Mouse (Mus musculus) E14TG2a.4 (cell line): ENCODE results near the gene Slc38a1.

ENCODE experiments used
- CTCF ChIP-seq: conservative IDR thresholded peaks from 2 replicates; pipeline ENCODE4 v1.5.1; 2014; ENCODE audit warnings: low read length
- NANOG ChIP-seq: IDR thresholded peaks from 2 replicates; pipeline ENCODE4 v1.6.1; 2014; ENCODE audit warnings: borderline replicate concordance, low read length, mixed read lengths

DNA sequence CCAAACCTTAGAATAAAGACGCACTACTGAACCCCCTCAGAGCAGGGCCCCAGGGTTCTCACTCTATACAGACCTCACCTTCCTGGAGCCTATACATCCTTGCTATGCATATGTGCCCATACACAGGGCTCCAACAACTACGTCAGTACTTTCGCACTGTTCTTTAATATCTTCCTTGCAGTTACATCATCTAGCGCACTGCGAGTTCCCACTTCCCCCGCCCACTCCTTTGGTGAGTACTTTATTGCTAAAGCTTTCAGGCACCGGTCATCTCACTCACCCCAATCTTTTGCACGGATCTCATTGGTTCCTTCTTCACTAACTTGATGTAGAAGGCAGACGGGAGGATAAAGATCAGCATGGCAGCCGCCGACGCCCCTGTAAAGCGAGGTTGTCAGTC lies 48.1 kb upstream of the Slc38a1 start:
- TF ChIP-seq CTCF (no peak), NANOG (no peak)
